Mouse (Mus musculus): ENCODE data around the gene Fuz. TPM values are rescaled to one million over a fixed set of nuclear protein-coding genes. Genes with fewer than 3 reads are reported as not detected.
A peak's percentile ranks its signal among the peaks of the same experiment; 100 is the strongest.
"Not testable (repeated sequence)": the region's sequence is repeated elsewhere in the genome, so short reads cannot be mapped to it uniquely, and the experiment has no call there.

Fuz gene
- total RNA-seq, 2 experiments from 2014 or later: 16.1 to 17.3 TPM

DNA sequence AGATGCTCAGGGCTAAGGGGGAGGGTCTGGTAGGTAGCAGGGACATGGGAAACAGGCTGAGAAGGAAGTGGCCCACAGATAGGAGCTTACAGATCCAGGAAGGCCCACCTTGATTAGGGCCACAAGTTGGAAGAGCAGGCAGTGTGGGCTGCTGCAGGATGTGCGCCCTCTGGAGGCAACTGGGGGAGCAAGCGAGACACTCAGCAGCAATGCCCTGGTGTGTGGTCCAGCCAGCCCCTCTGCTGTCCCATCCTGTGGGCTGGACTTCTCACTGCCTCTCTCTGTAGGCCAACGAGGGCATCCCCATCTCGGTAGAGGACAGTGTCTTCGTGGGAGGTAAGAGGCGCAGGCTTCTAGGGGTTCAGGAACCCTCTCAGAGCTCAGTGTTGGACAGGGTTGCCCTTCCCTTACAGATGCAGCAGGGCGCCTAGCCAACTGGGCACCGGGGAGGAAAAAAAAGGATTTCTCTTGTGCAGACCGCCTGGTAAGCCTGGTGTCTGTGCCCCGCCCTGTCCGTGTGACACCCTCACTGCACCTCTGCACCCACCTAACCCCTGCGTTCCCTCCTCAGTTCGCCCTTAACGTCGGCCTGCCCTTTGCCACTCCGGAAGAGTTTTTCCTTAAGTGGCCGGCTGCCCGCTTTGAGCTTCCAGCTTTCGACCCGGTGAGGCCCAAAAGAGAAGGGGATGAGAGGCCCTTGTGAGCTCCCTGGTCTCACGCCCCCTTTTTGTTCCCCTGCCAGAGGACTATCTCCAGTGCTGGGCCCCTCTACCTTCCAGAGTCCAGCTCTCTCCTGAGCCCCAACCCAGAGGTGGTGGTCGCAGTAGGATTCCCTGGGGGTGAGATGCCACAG, 35.1 kb upstream of the Fuz start:
- no peak for DNase-seq

DNA sequence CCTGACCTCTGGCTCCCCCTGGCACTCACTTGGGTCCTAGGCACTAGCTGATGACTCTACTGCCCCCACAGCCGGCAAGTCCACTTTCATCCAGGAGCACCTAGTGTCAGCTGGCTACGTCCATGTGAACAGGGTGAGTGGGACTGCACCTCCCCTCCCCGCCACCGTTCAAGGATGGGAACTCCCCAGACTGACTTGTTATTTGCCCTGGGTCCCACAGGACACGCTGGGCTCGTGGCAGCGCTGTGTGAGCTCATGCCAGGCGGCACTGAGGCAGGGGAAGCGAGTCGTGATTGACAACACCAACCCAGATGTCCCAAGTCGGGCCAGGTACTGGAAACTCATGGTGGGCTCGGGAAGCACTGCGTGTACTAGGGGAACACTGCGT, 34.5 kb upstream of the Fuz start:
- DNase-seq: no peak

DNA sequence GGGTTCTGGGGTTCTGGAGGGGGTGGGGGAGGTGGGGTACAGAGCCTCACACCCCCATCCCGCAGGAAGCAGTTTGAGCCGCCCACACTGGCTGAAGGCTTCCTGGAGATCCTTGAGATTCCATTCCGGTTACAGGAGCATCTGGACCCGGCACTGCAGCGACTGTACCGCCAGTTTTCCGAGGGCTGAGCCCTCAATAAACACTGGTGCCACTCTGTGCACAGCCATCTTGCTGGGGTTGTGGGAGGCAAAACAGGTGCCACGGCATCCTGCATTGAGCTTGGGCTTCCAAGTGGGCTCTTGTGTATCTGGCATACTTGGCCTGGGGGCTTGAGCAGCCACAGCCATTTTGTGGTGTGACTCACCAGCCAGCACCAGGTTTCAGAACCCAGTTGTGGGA, 33.4 kb upstream of the Fuz start:
- DNase-seq: no peak

DNA sequence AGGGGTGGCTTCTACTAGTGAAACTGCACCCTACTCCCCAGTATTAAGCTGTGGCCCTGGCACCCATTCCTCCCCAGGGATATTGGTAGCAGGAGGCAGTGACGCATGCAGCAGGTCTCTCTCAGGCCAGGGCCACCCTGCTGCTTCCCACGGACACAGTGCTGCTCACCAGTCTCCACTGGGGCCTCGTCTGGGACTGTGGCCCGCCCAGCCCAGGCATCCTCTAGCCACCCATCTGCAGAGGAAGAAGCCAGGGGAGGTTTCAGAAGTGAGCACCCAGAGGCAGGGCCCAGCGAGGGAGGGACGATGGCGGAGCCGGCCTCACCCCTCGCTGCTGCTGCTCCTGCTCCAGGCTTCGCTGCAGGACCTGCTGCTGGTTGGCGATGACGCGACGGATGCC, 32.7 kb upstream of the Fuz start:
- DNase-seq: no peak

DNA sequence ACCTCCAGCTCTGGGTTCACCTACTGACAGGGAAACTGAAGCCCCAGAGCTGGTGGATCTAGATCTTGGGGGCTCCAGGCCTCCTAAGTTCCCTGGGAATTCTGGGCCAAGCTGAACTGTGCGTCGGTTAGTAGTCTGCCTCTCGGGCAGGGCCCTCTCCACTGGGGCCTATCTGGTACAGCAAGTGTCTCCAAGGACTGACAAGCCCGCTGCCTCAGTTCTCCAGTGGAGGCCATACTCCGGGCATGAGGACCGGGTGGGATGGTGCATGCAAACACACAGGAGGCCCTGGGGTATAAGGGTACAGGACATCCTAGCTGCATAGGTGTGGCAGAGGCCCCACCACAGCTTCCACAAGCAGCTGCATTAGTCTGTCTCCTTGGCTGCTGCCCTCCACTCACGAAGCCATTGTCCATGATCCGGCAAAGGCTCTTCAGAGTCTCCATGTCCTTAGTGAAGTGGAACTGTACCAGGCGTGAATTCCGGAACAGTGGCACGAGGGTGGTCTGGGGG, 31.8 kb upstream of the Fuz start:
- DNase-seq: no peak

DNA sequence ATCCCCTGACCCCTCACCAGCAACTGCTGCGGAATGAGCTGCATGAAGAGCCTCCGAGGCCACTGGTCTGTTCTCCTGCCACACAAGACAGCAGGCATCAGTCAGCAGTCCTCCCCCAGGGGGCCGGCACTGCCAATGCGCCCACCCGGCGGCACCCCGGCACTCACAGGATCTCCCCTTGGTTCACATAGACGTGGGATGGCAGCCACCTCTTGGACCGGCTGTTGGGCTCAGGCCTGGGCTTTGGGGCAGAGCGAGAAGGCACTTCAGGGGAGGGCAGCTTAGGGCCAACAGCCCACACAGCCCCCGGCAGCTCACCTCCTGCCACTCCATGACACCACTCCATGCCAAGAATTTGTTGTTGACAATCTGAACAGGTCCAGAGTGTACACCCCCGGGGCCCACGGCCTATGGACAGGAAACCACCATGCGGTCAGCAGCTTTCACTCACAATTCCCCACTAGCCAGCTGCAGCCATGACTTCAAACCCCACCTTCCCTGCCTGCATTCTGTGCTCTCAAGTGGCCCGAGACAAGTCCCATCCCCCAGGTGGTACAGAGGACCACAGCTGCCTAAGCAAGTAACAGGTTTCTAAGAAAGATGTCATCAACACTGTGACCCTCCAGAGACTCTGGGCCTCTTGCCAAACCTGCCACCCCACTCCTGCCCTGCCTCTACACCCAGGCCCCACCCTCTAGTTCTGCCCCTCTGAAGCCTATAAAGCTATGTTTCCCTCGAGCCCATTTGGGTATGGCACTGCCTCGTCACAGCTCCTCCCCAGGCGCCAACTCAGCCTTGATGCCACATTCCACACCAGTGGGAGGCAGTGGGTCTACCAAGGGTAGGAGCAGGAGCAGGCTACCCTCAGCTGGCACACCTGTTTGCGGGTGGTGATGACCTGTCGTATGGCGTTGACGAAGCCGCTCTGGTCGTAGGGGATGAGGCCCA, 31.0 kb upstream of the Fuz start:
- DNase-seq: no peak

DNA sequence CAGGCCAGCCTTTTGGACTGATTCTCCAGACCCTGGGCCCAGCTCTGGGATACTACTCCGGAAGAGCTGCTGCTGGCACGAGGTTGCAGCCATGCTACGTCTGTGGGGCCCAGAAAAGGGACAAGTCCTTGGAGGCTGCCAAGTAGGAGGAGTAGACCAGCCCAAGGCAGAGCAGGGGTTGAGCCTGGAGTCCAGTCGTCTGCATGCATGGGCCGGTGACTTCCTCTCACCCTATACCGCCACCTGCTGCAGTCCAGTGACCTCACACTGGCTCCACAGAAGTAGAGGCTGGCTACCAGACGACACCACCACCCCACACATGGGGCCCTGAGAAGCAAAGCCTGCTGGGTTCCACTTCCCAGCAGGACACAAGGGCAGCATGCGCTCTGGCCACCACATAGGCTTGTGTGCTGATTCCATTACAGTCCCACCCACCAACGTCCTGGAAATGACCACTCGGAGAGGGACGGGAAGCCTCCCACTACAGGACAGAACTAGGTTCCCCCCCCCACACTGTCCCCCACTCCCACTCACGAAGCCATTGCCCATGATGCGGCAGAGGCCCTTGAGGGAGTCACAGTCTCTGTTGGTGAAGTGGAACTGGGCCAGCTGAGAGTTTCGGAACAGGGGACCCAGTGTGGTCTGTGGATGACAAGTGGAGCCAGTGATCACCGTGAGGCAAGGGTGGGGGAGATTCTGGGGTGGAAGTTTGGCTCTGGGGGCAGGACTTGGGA, 29.4 kb upstream of the Fuz start:
- DNase-seq: peak; percentile 72

DNA sequence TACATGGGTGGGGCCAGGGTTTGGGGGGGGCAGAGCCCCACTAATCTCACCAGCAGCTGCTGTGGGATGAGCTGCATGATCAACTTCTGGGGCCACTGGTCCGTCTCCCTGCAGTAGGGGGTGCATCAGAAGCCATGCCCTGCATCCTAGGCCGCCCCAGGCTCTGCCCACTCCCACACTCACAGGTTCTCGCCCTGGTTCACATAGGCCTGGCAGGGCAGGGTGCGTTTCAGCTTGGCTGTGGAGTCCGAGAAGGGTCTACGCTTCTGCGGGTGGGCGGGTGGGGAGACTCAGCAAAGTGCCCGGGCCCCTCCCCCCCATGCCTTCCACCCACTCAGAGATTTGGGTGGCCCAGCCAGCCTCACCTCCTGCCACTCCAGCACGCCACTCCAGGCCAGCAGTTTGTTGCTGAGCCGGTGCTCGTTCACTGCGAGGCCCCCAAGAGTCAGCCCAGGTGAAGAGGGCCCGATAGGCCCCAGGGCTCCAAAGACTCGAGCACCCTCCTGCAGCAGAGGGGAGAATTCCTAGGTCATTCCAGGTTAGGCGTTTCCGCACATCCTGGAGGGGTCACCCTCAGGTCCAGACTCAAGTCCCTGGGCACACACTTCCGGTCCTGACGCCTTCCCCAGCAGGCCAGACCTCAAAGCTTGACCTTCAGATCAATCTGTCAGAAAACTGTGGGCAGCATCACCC, 28.7 kb upstream of the Fuz start:
- no peak for DNase-seq

DNA sequence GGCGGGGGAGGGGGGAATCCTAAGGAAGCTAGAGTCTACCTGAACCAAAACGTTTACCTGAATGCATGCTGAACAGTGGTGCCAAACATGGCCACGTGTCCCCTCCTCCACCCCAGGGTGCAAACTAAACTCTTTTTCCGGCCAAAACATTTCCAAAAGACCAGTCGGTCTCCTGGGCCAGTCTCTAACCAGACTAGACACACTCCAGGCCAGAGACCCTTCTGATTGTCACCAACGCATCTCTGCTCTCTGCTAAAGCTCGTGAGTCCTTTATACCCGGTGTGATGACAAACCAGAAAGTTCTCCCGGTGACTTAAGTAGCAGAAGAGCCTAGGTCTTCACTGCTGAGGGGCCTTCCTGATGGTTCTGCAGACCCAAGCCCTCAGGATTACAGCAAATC, 28.1 kb upstream of the Fuz start:
- no peak for DNase-seq

DNA sequence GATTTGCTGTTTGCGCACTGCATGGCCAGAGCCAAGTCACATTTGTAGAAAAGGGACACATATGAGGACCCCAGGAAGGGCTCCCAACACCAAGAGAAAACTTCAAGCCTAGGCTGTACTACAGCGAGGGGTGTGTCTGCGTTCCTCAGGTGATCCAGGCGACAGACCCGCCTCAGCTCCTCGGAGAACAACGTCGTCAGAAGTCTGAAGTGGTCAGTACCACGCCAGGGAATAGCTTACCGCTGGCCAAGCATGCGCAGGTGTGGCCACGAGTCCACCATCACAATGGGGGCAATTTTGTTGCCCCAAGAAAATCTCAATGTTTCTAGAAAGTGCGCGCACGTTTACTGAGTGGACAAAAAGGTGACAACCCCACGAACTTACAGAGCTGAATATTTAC, 27.4 kb upstream of the Fuz start:
- DNase-seq: no peak

DNA sequence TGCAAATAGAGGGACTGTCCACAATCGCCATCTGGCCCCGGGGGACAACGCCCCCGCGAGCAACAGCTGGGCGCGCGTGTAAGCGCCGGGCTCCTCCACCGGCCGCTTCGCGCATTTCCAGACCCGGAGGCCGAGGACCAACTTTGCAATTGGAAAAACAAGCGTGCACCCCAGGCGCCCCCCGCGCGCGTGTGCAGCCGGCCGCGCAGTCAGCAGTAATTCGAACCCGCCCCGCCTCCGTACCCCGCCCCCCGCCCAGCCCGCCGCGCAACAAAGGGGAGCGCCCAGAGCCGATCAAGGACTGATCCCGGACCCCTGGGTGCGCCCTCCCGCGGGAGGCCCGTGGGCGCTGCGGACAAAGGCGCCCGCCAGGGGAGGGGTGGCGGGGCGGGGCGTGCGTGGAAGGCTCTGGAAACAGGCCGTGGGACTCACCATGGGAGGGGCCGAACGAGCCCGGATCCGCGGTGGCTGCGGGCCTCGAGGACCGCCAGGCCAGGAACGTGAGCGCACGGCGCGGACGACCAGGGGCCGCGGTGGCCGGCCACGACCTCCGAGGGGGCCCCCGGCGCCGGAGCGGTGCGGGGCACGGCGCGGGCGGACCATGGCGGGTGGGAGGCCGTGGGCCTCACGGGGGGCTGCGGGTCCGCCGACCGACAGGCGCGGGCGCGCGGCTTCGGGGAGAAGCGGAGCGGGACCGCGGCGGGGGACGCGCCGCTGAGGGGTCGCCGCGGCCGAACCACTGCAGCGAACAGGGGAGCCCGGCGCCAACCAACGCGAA, 26.8 kb upstream of the Fuz start:
- DNase-seq: peak; percentile 83

DNA sequence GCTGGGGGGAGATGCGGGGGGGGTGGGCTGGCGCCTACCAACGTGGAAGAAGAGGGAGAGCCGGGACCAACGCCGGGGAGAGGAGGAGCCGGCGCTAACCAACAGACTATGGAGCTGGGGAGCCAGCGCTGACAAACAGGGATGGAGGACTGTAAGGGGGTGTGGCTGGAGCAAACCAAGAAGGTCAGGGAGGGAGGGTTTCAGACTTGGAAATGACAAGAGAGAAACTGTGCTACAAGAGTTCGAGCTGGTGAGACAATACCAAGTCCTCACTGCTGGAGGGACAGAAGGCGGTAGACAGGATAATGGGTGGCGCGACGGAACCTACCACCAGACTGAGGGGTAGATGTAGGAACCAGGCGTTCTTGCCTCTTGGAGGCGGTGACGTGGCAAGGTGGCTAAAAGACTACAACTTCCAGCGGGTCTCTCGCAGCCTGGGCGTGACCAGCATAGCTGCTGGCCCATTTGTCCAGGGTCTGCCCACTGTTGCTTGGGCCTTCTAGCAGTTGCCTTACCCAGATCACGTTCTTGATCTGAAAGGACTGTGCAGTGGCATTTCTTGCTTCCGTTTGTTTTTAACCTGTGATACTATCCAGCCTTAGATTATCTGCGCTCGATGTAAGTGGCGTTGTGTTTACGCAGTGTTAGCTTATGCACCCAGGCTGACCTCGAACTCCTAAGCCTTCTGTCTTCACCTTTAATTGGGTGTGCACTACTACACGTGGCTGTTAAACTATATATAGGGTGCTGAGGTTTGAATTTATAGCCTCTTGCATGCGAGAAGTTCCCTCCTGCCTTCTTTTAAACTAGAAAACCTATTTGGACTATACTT, 26.0 kb upstream of the Fuz start, which contains the start of gene Ptov1:
Gene Ptov1 (minus strand): TSS at position 92 of the 832 bp plus-strand sequence.
- DNase-seq: peak; percentile 94

DNA sequence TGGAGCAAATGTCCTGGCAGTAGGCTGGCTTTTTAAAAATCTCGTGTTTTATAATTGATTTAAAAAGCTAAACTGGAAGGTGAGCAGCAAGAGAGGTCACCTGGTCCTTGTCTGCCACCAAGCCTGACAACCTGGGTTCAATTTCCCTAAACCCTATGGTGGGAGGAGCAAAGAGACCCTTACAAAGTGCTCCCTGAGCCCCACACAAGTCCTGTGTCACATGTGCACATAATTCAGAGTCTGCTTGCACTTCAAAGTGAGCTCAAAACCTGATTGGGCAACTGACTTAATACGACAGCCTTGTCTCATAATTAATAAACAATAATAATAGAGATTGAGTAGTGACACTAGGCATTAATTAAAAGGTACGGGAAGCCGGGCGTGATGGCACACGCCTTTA, 25.3 kb upstream of the Fuz start:
- DNase-seq: no peak

DNA sequence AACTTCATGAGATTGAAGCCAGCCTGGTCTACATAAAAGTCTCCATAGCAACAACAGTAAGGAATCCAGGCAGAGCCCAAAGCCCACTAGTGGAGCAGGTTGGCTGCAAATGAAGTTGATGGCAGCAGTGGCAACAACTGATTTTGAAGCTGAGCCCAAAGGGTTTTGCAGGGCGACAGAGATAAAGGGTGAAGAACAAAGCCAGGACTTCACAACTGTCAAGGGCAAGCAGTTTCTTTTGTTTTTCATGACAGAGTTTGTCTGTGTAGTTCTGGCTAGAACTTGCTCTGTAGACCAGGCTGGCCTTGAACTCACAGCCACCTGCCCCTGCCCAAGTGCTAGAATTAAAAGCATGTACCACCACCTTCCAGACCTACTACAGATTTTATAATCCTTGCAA, 24.7 kb upstream of the Fuz start:
- no peak for DNase-seq

DNA sequence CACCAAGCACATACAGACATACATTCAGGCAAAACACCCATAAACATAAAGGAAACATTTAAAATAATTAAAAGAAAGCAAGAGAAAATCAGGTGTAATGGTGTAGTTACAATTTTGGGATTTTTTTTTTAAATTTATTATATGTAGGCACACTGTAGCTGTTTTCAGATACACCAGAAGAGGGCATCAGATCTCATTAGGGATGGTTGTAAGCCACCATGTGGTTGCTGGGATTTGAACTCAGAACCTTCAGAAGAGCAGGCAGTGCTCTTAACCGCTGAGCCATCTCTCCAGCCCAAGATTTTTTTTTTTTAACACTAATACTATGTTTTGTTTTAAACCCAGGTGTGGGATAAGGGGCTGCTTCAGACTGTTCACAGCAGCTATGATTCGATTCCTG, 24.1 kb upstream of the Fuz start:
- not testable (repeated sequence) for DNase-seq

DNA sequence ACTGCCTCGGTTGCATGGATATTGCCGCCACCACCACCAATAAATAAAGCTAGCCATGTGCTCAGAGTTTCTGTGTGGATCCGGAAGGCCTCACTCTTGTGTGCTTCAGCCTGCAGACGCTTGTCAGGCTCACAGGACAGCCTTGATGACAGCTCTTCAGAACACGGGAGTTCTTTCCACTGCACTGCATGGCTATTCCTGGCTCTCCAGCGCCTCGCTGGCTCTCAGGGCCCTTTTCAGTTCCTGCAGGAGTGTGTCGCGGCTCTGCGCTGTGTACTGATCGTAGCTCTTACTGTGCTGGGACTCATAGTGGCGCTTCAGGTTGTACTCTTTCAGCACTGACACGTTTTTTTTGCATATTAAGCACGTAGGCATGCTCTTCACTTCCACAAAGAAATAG, 18.0 kb upstream of the Fuz start:
- no peak for DNase-seq

DNA sequence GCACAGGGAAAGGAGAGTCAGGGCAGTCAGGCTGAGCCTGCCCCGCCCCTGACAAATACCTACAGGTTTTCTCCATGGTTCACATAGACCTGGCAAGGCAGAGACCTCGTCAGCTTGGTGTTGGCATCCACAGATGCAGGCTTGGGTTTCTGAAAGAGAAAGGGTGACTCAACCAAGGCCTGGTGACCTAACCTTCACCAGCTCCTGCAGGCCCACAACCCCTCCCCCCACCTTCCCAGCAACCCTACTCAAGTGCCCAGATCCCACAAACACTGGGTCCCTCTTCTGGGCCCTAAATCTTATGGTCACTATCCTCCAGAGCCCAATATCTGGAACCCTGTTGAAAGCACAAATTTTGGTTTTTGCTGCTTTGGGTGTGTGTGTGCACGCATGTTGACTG, 12.8 kb upstream of the Fuz start:
- DNase-seq: no peak

DNA sequence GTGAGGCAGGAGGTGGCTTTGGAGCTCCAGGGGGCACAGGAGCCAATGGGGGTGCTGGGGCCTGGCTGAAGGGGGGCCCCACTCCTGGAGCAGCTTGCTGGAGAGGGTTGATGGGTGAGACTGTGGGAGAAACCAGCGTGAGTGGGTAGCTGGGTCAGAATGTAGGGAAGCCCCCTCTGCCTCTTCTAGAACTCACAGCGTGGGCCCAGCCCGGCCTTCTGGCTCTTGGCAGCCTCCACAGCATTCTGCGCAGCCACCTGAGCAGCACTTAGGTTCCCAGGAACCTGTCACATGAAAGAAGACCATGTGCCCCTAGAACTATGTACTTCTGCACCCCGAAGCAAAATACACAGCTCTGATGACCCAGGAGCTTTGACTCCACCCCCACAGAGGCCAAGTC, 11.2 kb upstream of the Fuz start:
- no peak for DNase-seq

DNA sequence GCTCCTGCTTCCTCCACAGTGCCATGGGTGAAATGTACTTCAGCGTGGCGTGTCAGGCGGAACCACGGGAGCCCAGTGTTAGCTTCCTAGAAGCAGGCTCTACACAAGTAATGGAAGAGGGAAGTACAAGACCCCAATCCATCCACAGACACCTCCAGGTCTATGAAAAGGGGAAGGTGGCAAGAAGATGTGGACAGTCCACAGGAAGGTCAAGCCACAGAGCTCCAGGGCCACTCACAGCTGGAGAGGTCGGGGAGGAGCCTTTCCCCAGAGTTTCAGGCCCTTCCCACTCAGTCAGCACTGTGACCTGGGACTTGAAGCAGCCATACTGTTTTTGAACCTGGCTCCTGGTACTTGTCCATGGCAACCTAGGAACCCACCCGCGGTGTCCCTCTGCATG, 8.9 kb upstream of the Fuz start:
- no peak for DNase-seq
